Mouse (Mus musculus) fat pad, adult 2 months (tissue): ENCODE measurements around the gene Trpm4.

Experiments
- DNase-seq: peaks from one replicate; pipeline ENCODE4 v3.0.0-alpha.2; 2011; ENCODE audit warnings: low read depth, low spot score; ENCODE audit errors: extremely low read depth

The Trpm4 gene

DNA sequence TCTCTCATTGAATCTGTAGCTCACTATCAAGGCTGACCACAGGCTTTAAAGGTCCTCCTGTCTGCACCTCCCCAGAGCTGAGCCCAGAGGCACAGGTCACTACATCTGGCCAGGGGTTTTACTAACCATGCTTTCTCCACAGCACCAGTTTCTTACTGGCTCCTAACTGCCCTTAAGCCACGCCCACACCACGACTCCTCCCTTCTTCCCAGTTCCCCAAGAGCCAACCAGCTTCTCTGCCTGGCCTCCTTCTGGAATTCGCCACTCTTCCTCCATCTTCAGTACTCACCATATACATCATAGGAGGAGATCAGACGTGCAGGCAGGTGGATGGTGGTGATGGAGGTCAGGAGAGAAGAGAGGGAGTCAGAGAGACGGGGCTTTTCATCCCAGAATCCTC is 19.5 kb upstream of the Trpm4 start:
- DNase-seq: no peak

DNA sequence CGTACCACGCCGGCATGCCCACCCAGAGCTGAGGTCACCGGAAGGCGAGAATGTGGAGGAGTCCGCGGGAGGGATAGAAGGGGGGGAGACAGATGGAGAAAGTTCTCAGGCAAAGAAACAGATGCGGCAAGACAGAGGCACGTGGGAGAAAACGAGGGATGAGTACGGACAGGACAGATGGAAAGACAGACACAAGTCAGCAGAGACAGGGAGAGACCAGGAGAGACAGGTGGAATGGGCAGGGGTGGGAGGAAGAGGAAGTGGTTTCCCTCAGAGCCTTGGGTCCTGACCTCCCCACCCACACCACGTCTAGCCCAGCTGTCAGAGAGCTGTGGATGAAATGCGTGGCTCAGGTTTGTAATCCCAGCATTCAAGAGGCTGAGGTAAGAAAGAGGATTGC is 13.3 kb upstream of the Trpm4 start:
- no peak for DNase-seq

GRCm38 (mm10) chr7:45343543-45343942 is 10.0 kb upstream of the Trpm4 start:
- no peak for DNase-seq

DNA sequence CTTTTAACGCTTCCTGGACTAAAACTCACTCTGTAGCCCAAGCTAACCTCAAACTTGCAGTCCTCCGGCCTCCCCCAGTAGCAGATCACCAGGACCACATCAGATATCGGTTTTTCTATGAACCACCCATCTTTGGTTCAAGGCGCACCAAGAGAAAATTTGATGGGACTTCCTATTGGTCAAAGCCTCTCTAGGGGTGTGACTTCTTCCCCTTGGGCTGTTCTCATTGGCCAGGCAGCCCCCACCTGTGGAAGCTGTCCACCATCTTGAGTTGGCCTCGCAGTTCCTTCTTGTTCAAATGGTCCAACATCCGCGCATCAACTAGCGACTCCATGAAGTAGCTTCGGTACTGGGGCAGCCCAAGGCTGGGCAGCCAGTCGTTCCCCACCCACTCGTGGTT is 8.5 kb upstream of the Trpm4 start:
- DNase-seq: no peak

DNA sequence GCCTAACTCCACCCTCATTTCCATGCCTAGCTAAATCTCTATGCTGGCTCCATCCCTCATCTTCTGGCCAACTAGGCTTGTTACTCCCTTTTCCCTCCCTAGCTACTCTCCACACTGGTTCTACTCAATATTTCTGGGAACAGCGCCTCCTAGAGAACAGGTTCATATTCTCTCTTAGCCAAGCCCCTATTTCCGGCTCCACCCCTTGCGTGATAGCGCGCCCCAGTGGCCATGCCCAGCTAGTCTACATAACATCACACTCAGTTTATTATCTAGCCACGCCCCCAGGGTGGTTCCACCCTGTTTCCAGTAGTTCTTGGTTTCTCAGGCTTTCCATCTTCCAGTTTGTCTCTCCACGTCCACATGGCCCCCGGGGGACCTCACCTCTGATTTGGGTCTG is 7.7 kb upstream of the Trpm4 start:
- no peak for DNase-seq

- DNase-seq: no peak
Observed at GRCm38 (mm10) chr7:45340669-45341068, 7.1 kb upstream of the Trpm4 start.

DNA sequence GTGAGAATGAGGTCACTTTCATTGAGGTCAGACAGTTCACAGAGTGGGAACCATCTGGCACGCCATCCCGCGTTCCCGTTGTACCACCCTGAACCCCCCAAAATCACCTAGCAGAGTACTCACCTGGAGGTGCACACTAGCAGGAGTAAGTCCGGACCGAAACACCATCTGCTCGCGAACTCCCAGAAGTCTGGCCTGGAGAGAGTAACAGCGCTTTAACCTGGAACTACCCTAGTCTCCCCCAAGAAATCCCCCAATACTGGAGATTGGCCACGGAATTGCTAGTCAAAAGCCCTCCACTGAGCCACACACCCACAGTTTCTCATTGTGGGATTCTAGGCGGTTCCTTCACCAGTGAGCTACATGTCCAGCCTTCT is 6.5 kb upstream of the Trpm4 start:
- no peak for DNase-seq

- no peak for DNase-seq
Observed at GRCm38 (mm10) chr7:45339410-45340065, 6.0 kb upstream of the Trpm4 start.

GRCm38 (mm10) chr7:45338161-45338911 is 4.8 kb upstream of the Trpm4 start:
- DNase-seq: no peak

GRCm38 (mm10) chr7:45337469-45337868 is 3.9 kb upstream of the Trpm4 start:
- DNase-seq: no peak

GRCm38 (mm10) chr7:45336319-45336718 is 2.7 kb upstream of the Trpm4 start:
- no peak for DNase-seq

- DNase-seq: no peak
Observed at GRCm38 (mm10) chr7:45335056-45335455, 1.5 kb upstream of the Trpm4 start, which contains the start of gene Hrc. Gene Hrc (plus strand): TSS chr7:45335290.

DNA sequence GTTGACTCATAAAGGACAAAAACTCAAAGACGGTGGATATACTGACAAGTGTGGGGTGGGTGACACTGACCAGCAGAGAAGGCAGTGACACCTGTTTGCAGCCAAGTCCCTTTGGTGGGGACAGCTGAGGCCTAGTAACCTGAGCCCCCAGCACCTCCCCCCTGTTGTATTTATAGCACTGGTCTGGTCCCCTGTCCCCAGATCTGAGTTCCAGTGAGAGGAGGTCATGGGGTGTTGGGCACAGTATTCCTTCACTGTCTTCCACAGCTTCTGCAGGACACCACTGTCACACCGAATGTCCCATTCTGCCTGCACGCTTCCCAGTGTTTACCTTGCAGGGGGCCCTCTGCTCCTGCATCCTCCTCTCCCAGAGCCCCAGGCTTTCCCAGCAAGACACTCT is 1.0 kb upstream of the Trpm4 start:
- no peak for DNase-seq

DNA sequence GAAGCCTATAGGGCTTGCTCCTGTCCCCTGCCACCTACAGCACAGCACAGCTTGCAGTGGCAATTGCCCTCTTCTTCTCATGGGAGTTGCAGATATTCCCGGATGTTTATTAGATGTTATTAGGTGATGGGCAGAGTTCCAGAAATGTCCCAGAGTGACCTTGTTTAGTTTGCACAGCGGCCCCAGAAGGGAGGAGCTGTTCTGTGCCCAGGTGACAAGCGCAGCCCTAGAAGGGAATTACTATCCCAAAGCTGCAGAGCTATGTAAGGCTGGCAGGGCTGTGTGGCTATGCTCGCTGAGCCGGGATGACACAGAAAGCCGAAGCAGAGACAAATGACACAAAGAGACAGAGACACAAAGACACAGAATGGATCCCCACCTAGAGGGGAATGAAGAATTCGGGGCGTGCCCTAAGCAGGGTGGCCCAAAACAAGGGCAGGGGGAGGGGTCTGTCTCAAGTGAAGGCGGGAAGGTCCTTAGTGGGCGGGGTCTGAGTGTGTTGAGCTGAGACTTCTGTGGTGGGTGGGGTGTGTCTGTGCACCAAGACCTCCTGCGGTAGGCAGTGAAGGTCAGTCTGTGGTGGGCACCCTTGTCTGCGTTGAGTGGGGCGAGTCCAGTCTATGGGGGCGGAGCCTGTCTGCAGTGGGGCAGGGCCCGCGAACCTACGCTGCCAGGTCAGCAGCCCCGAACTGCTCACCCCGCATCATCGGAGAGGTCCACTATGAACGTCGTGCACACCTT is 725 bp downstream of the Trpm4 start:
- DNase-seq: no peak

DNA sequence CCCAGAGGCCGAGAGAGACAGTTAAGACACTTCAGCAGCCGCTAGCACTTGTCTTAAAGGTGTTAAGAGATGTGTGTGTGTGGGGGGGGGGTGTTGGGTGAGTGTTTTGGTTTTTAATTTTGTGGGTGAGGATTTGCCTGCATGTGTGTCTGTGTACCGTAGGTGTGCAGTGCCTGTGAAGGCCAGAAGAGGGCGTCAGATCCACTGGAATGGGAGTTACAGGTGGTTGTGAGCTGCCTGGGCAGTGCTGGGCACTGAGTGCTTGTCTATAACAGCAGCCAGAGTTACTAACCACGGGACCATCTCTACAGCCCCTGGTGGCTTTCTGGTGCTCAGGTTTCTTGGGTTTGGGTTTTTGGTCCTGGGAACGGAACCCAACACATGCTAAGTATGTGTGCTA is 2.1 kb downstream of the Trpm4 start:
- no peak for DNase-seq

- no peak for DNase-seq
Observed at GRCm38 (mm10) chr7:45328841-45329475, 4.6 kb downstream of the Trpm4 start.

DNA sequence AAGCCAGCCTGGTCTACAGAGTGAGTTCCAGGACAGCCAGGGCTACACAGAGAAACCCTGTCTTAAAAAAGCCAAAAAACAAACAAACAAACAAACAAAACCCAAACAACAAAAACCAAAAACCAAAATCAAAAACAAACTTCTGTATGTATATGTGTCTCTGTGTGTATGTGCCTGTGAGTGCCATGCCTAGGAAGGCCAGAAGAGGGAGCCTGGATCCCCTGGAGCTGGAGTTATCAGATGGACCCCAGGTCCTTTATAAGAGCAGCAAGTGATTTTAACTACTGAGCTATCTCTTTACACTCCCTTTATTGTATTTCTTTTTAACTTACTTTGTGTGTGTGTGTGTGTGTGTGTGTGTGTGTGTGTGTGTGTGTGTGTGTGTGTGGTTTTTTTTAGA is 7.8 kb downstream of the Trpm4 start:
- DNase-seq: no peak

DNA sequence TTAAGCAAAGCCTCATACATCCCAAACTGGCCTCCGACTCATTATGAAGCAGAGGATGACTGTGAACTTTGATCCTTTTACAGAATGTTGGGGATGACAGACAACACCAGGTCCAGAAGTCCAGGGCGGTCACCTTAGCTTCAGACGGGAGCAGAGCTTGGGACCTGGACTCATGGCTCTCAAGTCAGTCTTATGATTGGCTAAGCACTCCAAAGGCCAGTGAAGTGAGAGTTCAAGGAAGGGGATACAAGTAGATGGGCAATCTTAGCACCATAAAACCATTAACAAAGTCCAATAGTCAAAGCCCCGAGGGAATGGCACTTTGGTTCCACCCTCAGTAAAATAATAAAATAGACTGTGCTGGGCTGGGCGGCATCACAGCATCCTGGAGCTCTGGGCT is 10.5 kb downstream of the Trpm4 start:
- DNase-seq: no peak

GRCm38 (mm10) chr7:45322245-45322644 is 11.3 kb downstream of the Trpm4 start:
- DNase-seq: no peak

- DNase-seq: no peak
Observed at GRCm38 (mm10) chr7:45316536-45316935, 17.0 kb downstream of the Trpm4 start.

DNA sequence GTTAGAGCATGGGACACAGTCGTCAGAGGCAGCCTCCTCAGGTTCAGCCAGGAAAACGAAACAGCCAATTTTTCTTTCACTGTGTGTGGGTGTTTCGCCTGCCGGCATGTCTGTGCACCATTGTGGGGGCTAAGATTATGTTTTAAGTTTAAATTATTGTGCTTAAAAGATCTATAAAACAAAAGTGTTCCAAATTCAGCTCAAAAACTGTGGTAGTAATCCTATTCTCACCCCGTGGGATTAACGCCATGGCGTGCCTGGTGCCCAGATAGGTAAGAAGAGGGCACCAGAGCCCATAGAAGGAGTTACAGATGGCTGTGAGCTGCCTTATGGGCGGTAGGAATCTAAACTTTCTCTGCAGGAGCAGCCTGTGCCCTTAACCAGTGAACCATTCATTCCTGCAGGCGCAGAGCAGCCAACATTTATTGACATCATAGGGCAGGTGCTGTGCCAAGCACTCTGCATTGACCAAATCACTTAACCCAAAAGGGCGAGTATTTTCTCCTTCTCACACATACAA is 18.3 kb downstream of the Trpm4 start:
- DNase-seq: no peak
